In genomic region chr2:172345258-172345738, GRCm38 (mm10) we compare ENCODE assay signal across 8 mouse cellular contexts. TPM values are rescaled to one million over a fixed set of nuclear protein-coding genes. Genes with fewer than 3 reads are reported as not detected.
DNase-seq lines count a peak whose midpoint lies in the region; ATAC-seq lines count a peak whose summit lies in the region.

Fam210b (plus strand) TSS chr2:172345565.

- H3K79me2 ChIP-seq in macrophage (ENCODE audit: inconsistent target): no peaks in the 10 kb centered on the region

- H3K4me3 ChIP-seq in hindbrain, embryonic 16.5 days (ENCODE audit: low read length): peak within 1 kb of the TSS; percentile 75
- peak within 1 kb of the TSS; percentile 52 for H3K4me3 ChIP-seq in macrophage (ENCODE audit: inconsistent target)

- peaks cover 22% of the 10 kb centered on the region for H3K4me1 ChIP-seq in hindbrain, embryonic 16.5 days (ENCODE audit: control insufficient read depth, insufficient read depth, low read depth, low read length)

- peak; percentile 96 for ATAC-seq in hindbrain, embryonic 16.5 days

- no peaks in the 10 kb centered on the region for H3K27me3 ChIP-seq in hindbrain, embryonic 16.5 days (replicated peaks; ENCODE audit: control insufficient read depth, insufficient read depth, low read length)

- H3K4me2 ChIP-seq in hindbrain, embryonic 16.5 days (ENCODE audit: low read length): peak within 1 kb of the TSS; percentile 100

- H3K36me3 ChIP-seq in hindbrain, embryonic 16.5 days (ENCODE audit: control insufficient read depth, insufficient read depth, low read length): no peaks in the 10 kb centered on the region
- no peaks in the 10 kb centered on the region for H3K36me3 ChIP-seq in macrophage (ENCODE audit: inconsistent target)

- H3K9ac ChIP-seq in hindbrain, embryonic 16.5 days (ENCODE audit: low read depth, low read length): peak within 1 kb of the TSS; percentile 82

- peak within 1 kb of the TSS; percentile 61 for H3K27ac ChIP-seq in hindbrain, embryonic 16.5 days (ENCODE audit: low read depth, low read length)
- H3K27ac ChIP-seq in macrophage: no peak within 1 kb of the TSS

- DNase-seq in WW6 (ENCODE audit: low read depth, low spot score): peak; percentile 94
- DNase-seq in cerebellum, postnatal 4 days (ENCODE audit: low spot score in 2 of 2): peak; percentile 80 to 95
- DNase-seq in gastrocnemius, adult 18-20 months (ENCODE audit: low spot score): peak; percentile 98
- peak; percentile 88 to 93 for DNase-seq in left cerebral cortex, adult 18-20 months (ENCODE audit: low spot score in 2 of 2)
- peak; percentile 97 for DNase-seq in right cerebral cortex, adult 18-20 months
- DNase-seq in urinary bladder, postnatal 10 days (ENCODE audit: low spot score): peak; percentile 76

- under 1% methylated on average over 32 of the region's 35 CpGs for WGBS in hindbrain, embryonic 16.5 days
- WGBS in macrophage (ENCODE audit: missing documents): 2% methylated on average over 35 of the region's 35 CpGs

- no peaks in the 10 kb centered on the region for H3K9me3 ChIP-seq in hindbrain, embryonic 16.5 days (ENCODE audit: control insufficient read depth, low read length)

RNA-seq across cellular contexts. Expression of gene Fam210b, which starts in this region (rescaled TPM):
- total RNA-seq in gastrocnemius, adult 18-20 months (2021): 1 to 10 TPM; 5.3 to 6.1 TPM
- polyA plus RNA-seq in hindbrain, embryonic 16.5 days (2015; fragmentation: Nextera tagmentation; extraction: Ambion mirVana): 18.8 and 20.8 TPM in 2 replicates
- total RNA-seq in left cerebral cortex, adult 18-20 months (2021): 10 to 100 TPM; 12.0 to 12.3 TPM
- total RNA-seq in macrophage (2018; cell fraction: chromatin; rRNA removed): 1 to 10 TPM in 17 of 26 experiments, under 1 TPM in 9; 0.43 to 4.8 (median 1.2) TPM
- total RNA-seq in macrophage (2018; cell fraction: cytosol; rRNA removed): 10 to 100 TPM in 1 of 26 experiments, 1 to 10 TPM in 25; 4.6 to 10.2 (median 7.0) TPM
- 1 to 10 TPM; 1.2 to 6.9 (median 2.2) TPM for total RNA-seq in macrophage (2018; cell fraction: nucleus; rRNA removed)
- 7.8 to 11.4 TPM (median 8.2 TPM) in 3 replicates for polyA plus RNA-seq in macrophage (2018)
